Mouse (Mus musculus) cerebellum, adult 2 months (tissue): ENCODE data around the gene Abtb1.

Source experiments
- CTCF ChIP-seq: fragments of 200-500 bp; IDR thresholded peaks from 2 replicates; pipeline ENCODE4 v1.5.1; 2011; ENCODE audit warnings: low read depth, mild to moderate bottlenecking, control low read depth, low read length, moderate library complexity, borderline replicate concordance; ENCODE audit not compliant: insufficient read depth
- POLR2A ChIP-seq: fragments of 200-500 bp; IDR thresholded peaks from 2 replicates; pipeline ENCODE4 v1.6.1; 2011; ENCODE audit warnings: low read length, control low read depth, borderline replicate concordance; ENCODE audit not compliant: insufficient read depth

DNA sequence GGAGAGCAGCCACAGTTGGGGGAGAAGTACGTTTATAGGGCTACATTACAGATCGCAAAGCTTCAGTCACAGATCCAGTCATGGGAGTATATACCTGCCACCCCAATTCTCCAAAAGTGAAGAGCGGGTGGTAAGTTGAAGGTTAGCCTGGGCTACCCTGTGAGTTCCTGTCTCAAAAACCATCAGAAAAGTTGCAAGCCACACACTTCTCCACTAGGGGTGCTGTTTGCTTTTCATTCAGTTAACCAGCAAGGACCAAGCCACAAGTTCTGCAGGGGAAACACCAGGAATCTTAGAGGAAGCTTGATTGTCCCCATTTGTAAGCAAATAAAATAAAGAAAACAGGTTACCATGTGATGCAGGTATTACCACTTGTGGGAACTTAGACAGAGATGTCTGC lies 28.9 kb downstream of the Abtb1 start:
- TF ChIP-seq CTCF, result peak; percentile 65; the same call in 1 of the 2 replicates
- TF ChIP-seq POLR2A, result no peak
